Mouse (Mus musculus) cerebellum, postnatal 36 days (tissue): ENCODE data around the gene Gnaz.

Experiments
- DNase-seq, 2 experiments: peaks; one replicate each; pipeline ENCODE4 v3.0.0; 2021 to 2022; ENCODE audit warnings: mixed read lengths in 2 of 2

The Gnaz gene

DNA sequence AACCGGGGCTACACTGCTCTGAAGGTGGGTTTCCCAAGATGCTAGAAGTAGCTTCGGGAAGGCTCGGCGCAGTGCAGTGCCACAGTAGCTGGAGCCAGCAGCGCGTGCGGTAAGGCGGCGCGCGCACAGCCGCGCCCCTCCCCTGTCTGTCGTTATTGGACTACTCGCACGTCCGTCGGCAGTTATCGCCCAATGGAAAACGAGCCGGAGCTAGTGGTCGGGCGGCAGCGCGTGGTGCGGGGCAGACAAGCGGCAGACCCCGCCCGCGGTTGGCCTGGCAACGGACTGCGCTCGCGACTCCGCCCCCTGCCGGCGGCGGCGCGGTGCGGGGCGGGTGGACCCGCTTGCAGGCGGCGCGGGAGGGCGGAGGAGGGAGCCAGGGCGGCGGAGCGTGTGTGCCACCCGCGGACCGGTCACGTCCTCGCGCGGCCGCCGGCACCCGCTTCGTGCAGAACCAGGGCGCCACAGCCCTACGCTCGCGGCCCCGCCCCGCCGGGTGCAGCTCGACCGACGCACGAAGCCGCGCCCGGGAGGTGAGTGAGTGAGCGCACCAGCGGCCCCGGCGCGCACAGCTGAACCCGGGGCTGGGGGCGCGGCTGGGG lies at the start of gene Gnaz:
Gnaz (plus strand) TSS at position 328 of the 602 bp plus-strand sequence.
- DNase-seq, result peak; percentile 98 to 99

DNA sequence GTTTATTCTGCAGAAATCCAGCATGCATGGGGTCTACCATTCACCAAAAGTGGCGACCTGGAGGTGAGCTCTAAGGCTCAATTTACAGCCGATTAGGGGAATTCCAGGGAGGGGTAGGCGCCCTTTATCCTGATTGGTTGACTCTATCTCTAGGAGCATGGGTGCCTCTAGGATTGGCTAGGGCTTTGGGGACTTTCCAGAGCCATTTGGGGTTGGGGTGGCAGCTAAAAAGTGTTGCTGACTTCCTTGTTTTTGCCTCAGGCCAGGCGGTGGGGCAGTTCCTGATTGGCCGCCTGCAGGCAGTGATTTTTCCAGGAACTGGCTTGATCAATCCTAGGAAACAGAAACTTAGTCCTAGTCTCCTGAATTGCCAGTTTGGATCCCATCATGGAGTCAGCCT lies 47.7 kb upstream of the Gnaz start:
- no peak for DNase-seq

- DNase-seq, result no peak
Observed at GRCm38 (mm10) chr10:74920853-74921567, 46.0 kb upstream of the Gnaz start.

- no peak for DNase-seq
Observed at GRCm38 (mm10) chr10:74921614-74922013, 45.4 kb upstream of the Gnaz start.

GRCm38 (mm10) chr10:74922763-74923162 lies 44.2 kb upstream of the Gnaz start:
- DNase-seq, result peak; percentile 79

GRCm38 (mm10) chr10:74924274-74924673 lies 42.7 kb upstream of the Gnaz start:
- DNase-seq, result no peak

- peak; percentile 86 for DNase-seq
Observed at GRCm38 (mm10) chr10:74925324-74925723, 41.7 kb upstream of the Gnaz start.

GRCm38 (mm10) chr10:74928276-74928675 lies 38.7 kb upstream of the Gnaz start:
- no peak for DNase-seq

- no peak for DNase-seq
Observed at GRCm38 (mm10) chr10:74929578-74929977, 37.4 kb upstream of the Gnaz start.

GRCm38 (mm10) chr10:74930541-74930940 lies 36.4 kb upstream of the Gnaz start:
- DNase-seq, result no peak

DNA sequence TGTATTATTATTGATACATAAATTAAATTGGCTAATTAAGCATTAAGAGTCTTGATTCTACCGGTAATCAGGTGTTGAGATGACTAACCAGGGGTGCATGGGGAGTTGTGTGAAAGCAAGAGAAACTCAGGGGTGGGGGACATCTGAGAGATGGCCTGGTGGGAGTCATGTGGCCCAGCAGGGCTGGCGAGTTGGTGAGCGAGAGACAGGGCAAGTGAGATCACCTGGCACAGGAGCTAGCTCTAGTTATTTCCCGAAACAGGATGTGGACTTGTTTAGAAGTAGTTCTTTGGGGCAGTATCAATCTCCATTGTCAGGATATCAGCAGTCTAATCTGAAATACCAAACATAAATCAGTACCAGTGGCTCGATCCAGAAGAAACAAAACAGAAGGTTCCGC lies 35.3 kb upstream of the Gnaz start:
- DNase-seq, result no peak

GRCm38 (mm10) chr10:74932487-74932886 lies 34.5 kb upstream of the Gnaz start:
- no peak for DNase-seq

DNA sequence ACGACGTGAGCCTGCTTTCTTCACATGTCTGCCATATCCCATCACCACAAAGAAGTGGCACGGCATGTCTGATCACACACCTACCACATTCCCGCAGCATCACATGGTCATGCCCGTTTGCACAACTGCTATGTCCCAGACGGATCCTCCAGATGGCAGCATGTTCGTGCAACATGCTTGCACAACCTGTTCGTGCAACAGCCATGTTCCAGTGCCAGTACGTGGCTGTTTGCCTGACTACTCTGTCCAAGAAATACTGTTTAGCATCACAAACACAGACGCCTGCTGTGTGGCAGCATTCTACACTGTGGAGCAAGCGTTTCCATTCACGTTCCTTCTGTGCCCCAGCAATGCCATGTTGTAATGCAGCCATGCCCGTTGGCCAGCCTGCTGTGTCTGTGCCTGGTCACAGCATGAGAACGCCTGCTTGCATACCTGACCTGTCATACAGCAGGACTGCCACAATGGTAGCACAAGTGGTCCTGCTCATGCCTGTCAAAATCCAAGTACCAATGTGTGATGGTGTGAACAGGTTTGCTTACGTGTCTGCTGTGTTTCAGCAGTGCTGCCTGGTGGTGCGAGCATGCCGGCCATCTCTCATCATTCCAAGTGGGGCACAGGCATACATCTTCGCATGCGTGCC lies 33.3 kb upstream of the Gnaz start:
- DNase-seq, result no peak

GRCm38 (mm10) chr10:74934521-74934920 lies 32.5 kb upstream of the Gnaz start:
- no peak for DNase-seq

- no peak for DNase-seq
Observed at GRCm38 (mm10) chr10:74935016-74935415, 32.0 kb upstream of the Gnaz start.

DNA sequence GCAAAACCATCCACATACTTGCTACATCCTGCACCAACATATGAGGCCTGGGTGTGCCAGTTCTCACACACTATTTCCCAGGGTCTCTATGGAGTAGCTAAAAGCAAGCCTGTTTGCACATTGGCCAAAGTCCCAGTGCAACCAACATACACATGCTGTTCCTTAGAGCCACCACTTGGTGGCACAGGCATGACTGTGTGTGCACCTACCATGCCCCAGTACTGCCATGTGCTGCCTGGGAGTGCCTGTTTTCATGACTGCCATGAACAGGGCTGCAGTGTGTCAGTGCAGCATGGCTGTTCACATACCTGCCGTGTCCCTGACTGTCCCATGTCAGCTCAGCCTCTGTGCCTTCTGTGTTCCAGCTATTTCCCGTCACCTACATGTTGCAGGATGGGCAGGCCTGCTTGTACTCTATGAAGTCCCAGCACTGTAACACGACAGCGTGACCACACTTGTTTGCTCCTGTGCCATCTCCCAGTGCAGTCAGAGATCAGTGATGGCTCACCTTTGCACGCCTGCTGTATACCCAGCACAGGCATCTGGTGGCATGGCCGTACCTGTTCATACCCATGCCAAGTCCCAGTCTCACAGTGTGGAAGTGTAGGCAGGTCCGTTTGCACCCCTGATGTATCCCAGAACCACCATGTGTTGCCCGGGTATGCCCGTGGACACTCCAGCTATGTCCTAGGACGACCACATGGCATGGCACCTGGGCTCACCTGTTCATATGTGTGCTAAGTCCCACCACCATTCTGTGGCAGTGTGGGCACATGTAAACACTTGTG lies 29.8 kb upstream of the Gnaz start:
- DNase-seq, result no peak

DNA sequence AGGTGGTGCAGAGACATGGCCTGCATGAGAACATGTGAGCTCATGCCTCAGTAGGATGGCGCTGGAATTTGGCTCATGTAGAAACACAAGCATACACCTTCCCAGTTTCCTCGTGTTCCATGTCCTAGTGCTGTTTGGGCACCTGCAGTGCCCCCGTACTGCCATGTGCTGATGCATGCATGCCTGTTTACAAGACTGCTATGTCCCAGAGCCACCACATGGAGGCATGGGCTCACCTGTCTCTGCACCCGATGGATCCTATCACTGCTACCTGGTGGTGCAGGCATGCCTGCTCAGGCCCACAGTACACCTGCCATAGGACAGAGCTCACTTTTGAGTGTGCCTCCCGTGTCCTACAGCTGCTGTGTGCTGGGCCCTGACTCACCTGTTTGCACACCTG lies 28.6 kb upstream of the Gnaz start:
- no peak for DNase-seq

GRCm38 (mm10) chr10:74939300-74939699 lies 27.7 kb upstream of the Gnaz start:
- no peak for DNase-seq

- DNase-seq, result no peak
Observed at GRCm38 (mm10) chr10:74940795-74941194, 26.2 kb upstream of the Gnaz start.

DNA sequence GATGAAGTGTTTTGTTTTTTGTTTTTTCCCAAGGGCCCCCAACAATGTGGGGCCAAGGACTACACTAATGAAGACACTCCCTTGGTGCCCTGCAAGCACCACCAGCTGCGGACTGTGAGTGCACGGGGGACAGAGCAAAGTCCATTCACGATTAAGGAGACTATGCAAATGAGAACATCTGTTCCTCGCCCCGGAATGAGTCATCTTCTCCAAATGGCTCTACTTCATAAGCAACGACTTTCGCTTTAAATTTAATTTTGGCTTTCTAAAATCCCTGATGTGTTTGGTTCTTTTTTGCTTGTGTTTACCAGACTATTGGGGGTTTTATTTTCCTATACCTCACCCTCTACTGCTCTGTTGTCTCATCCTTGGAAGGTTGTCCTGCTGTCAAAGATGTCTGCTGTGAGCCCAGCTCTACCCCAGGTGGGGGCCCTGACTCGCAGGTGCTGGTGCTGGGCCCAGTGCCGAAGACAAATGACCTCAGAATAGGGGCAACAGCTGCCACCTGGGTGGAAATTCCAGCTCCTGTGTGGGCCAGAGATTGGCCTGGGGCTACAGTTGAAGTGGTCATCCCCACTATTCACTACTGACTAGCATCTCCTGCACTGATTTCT lies 14.0 kb upstream of the Gnaz start:
- DNase-seq, result no peak

GRCm38 (mm10) chr10:74964380-74964779 lies 2.6 kb upstream of the Gnaz start:
- no peak for DNase-seq

DNA sequence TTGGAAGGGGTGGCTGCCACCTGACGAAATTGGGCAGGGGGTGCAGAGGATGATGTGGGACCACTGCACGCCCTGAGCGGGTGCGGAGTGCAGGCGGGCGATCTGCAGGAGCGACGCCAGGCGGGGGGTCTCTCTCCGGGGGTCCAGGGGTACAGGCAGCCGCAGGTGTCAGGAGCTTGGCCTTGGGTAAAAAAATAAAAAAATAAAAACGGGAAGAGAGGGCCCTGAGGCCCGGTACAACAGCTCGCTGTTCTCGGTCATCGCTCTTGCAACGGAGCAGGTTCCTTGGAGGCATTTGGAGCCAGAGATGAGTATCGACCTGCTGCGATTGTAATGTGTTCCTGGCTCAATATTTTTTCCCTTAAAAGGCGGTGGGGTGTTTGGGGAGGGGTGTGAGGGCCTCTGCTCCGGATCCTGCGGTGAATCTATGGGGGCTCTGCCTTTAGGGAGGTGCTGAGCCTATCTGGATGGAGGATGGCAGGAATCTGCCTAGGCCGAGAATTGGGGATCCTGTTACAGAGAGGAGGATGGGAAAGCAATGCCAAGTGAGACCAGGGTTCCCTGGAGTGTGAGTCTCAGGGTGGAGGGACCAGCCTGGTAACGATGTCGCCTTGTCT lies 782 bp downstream of the Gnaz start:
- peak; percentile 35 to 57 for DNase-seq
